Mouse (Mus musculus): ENCODE data around the gene E130309D02Rik. TPM values are rescaled to one million over a fixed set of nuclear protein-coding genes. Genes with fewer than 3 reads are reported as not detected.

Gene E130309D02Rik
- polyA plus RNA-seq, 1 experiment: 17.0 TPM

DNA sequence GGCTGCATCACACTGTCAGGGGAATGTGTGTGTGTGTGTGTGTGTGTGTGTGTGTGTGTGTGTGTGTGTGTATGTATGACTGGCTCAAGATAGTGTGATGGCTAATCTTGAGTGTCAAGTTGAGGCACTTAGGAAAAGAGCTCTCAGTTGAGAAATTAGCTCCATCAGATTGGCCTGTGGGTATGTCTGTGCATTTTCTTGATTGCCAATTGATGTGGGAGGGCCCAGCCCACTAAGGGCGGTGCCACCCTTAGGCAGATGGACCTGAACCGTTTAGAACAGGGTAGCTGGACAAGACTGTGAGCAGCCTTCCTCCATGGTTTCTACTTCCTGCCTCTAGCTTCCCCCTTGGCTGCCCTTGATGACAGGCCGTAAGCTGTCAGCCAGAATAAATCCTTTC is 43.1 kb downstream of the E130309D02Rik start:
- WGBS: 67% methylated on average over 3 of the region's 3 CpGs
- H3K27me3 ChIP-seq (ENCODE audit: control insufficient read depth, insufficient read depth, low read length): no peaks in the 10 kb centered on the region
- H3K4me1 ChIP-seq (ENCODE audit: control insufficient read depth, insufficient read depth, low read length): peaks cover 12% of the 10 kb centered on the region
- H3K4me3 ChIP-seq (replicated peaks; ENCODE audit: insufficient read depth, low read depth, low read length): no peak overlapping the region
- no peak overlapping the region for H3K27ac ChIP-seq (ENCODE audit: insufficient read depth, low read length)
- no peak for TF ChIP-seq POLR2A (IDR thresholded peaks at IDR 0.05; ENCODE audit: borderline replicate concordance, insufficient read depth, low read length)
- no peak for TF ChIP-seq CTCF (IDR thresholded peaks at IDR 0.05; ENCODE audit: borderline replicate concordance, insufficient read depth, low read depth, low read length)
- no peak for DNase-seq

DNA sequence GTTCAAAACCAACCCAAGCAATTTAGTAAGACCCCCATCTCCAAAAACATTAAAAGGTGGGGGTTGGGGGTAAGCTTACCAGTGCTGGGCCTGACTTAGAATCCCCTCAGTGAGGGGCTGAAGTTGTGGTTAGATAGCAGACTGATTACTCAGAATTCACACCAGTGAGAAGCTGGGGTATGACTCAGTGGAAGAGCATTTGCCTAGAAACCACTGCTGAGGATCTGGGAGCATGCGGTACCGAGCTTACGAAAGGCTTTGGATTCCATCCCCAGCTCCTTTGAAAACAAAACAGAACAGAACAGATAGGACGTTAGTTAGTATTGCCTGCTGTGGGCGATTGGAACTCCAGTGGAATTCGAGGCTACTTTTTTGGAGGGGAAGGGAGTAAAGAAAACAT is 43.5 kb downstream of the E130309D02Rik start:
- Histone ChIP-seq H3K27me3 (ENCODE audit: control insufficient read depth, insufficient read depth, low read length) (no peaks in the 10 kb centered on the region), H3K4me3 (replicated peaks; ENCODE audit: insufficient read depth, low read depth, low read length) (no peak overlapping the region), H3K4me1 (ENCODE audit: control insufficient read depth, insufficient read depth, low read length) (peaks cover 16% of the 10 kb centered on the region), H3K27ac (ENCODE audit: insufficient read depth, low read length) (no peak overlapping the region)
- no peak for DNase-seq
- 92% methylated on average over 6 of the region's 6 CpGs for WGBS
- TF ChIP-seq POLR2A (IDR thresholded peaks at IDR 0.05; ENCODE audit: borderline replicate concordance, insufficient read depth, low read length): no peak

DNA sequence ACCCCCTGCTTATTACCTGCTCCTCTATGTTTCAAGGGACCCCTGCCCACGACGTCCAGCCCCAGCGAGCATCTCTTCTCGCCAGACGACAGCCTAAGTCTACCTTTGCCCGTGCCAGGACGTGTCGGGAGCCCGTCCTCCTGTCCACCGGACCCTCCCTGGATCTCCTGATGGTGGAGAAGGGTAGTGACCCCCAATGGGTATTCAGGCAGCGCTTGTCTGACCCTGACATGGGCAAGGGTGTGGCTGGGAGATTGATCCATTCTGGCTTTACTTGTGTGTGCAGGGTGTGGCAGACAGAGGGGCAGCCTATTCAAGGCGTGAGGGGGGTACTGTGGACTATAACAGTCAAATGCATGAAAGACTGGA is 45.0 kb downstream of the E130309D02Rik start:
- Histone ChIP-seq H3K27me3 (ENCODE audit: control insufficient read depth, insufficient read depth, low read length) (no peaks in the 10 kb centered on the region), H3K4me3 (replicated peaks; ENCODE audit: insufficient read depth, low read depth, low read length) (peak overlapping the region; percentile 88), H3K27ac (ENCODE audit: insufficient read depth, low read length) (peak overlapping the region; percentile 77), H3K4me1 (ENCODE audit: control insufficient read depth, insufficient read depth, low read length) (peaks cover 22% of the 10 kb centered on the region)
- DNase-seq: no peak
- TF ChIP-seq CTCF (IDR thresholded peaks at IDR 0.05; ENCODE audit: borderline replicate concordance, insufficient read depth, low read depth, low read length) (no peak), POLR2A (IDR thresholded peaks at IDR 0.05; ENCODE audit: borderline replicate concordance, insufficient read depth, low read length) (no peak)
- WGBS: under 1% methylated on average over 12 of the region's 12 CpGs

DNA sequence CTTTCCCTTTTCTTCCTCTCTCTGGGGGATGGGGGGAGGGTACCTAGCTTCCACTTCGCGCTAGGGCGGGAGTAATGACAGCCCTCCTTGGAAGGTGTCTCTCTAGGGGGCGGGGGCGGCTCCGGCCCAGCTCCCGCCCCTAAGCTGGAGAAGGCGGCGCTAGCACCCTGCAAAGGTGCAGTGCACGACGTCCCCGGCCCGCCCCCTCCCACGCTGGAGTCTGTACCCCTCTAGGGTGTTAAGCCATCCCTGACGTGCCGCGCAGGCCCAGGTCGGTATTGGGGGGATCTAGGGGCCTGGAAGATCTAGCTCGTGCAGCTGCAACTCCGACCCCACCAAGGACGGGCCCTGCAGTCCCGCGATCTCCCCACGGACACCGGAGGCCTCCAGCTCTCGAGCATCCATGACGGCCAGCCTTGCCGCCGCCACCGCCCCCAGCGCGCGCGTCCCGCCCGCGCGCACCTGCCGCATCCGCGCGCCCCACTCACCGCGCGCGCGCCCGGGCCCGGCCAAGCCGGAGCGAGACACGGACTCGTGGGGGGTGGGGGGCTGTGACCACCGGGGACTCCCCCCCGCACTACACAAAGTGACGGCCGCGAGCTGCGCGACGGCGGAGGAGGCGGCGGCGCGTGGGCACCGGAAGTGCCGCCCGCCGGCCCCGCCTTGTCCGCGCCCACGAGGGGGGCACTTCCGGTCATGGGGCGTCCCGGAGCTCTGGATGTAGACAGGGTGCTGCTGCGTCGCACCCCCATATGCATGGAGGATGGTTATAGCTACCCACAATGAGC is 45.6 kb downstream of the E130309D02Rik start, which contains the start of gene Zfp316:
Gene Zfp316 (minus strand): TSS at position 660 of the 788 bp plus-strand sequence.
- WGBS: under 1% methylated on average over 79 of the region's 79 CpGs
- peak; percentile 82 to 84 for DNase-seq
- Histone ChIP-seq H3K27ac (ENCODE audit: insufficient read depth, low read length) (peak within 1 kb of the TSS; percentile 77), H3K4me3 (replicated peaks; ENCODE audit: insufficient read depth, low read depth, low read length) (peak within 1 kb of the TSS; percentile 88), H3K4me1 (ENCODE audit: control insufficient read depth, insufficient read depth, low read length) (peaks cover 27% of the 10 kb centered on the region), H3K27me3 (ENCODE audit: control insufficient read depth, insufficient read depth, low read length) (no peaks in the 10 kb centered on the region)
- no peak for TF ChIP-seq CTCF (IDR thresholded peaks at IDR 0.05; ENCODE audit: borderline replicate concordance, insufficient read depth, low read depth, low read length)
- TF ChIP-seq POLR2A (IDR thresholded peaks at IDR 0.05; ENCODE audit: borderline replicate concordance, insufficient read depth, low read length): peak; percentile 99

DNA sequence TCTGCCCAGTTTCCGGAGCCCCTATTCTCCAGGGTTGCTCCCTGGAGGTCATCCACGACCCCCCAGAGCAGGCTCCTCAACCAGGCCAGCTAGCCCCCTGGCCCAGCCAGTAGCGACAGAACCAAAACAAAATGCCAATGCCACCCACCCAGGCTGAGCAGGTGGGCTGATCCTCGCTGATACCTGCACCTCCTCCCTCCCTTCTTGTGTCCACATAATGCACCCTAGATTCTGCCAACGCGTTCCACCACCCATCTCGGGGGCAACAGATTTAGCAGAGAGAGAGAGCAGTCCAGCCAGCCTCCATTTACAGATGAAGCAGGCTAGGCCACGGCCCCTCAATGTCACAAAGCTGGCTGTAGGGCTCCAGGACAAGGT is 46.2 kb downstream of the E130309D02Rik start:
- peak overlapping the region; percentile 88 for H3K4me3 ChIP-seq (replicated peaks; ENCODE audit: insufficient read depth, low read depth, low read length)
- TF ChIP-seq POLR2A (IDR thresholded peaks at IDR 0.05; ENCODE audit: borderline replicate concordance, insufficient read depth, low read length) (no peak), CTCF (IDR thresholded peaks at IDR 0.05; ENCODE audit: borderline replicate concordance, insufficient read depth, low read depth, low read length) (no peak)
- H3K27me3 ChIP-seq (ENCODE audit: control insufficient read depth, insufficient read depth, low read length): no peaks in the 10 kb centered on the region
- DNase-seq: no peak
- H3K27ac ChIP-seq (ENCODE audit: insufficient read depth, low read length): no peak overlapping the region
- H3K4me1 ChIP-seq (ENCODE audit: control insufficient read depth, insufficient read depth, low read length): peaks cover 31% of the 10 kb centered on the region
- WGBS: 6% methylated on average over 8 of the region's 8 CpGs

DNA sequence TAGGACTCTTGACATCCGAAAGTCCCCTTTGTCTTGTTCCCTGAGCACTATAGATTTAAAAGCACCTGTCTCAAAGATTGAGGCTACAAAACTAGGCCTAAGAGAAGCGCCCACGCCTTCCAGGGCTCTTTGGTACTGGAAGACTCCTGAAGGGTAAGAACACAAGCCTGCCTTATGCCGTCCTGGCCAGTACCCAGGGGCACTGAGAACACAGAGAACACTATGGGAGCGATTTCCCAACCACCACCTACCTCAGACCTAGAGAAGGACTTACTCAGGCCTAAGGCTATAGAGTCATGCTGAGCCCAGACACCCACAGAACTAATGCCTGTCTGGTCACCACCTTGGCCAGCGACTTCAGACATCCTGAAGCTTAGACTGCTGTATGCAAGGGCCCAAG is 48.4 kb downstream of the E130309D02Rik start:
- H3K27ac ChIP-seq (ENCODE audit: insufficient read depth, low read length): no peak overlapping the region
- TF ChIP-seq POLR2A (IDR thresholded peaks at IDR 0.05; ENCODE audit: borderline replicate concordance, insufficient read depth, low read length) (no peak), CTCF (IDR thresholded peaks at IDR 0.05; ENCODE audit: borderline replicate concordance, insufficient read depth, low read depth, low read length) (no peak)
- H3K4me3 ChIP-seq (replicated peaks; ENCODE audit: insufficient read depth, low read depth, low read length): no peak overlapping the region
- WGBS: 59% methylated on average over 6 of the region's 6 CpGs
- DNase-seq: no peak
- no peaks in the 10 kb centered on the region for H3K27me3 ChIP-seq (ENCODE audit: control insufficient read depth, insufficient read depth, low read length)
- H3K4me1 ChIP-seq (ENCODE audit: control insufficient read depth, insufficient read depth, low read length): peaks cover 31% of the 10 kb centered on the region

DNA sequence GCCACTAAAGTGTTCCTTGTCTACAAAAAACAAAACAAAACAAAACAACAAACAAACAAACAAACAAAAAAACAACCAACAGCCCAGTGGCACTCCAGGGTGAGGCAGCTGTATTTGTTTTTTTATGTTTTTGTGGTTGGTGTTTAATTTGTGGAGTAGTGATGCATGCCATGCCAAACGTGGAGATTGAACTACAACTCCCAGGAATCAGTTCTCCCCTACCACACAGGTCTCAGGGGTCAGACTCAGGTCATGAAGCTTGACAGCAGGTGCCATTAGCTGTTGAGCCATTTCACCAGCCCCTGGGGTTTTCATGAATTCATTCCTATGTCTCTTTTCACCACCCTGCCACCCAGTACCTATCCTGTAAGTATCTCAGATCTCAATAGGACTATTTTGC is 49.8 kb downstream of the E130309D02Rik start:
- TF ChIP-seq POLR2A (IDR thresholded peaks at IDR 0.05; ENCODE audit: borderline replicate concordance, insufficient read depth, low read length): no peak
- no peak for TF ChIP-seq CTCF (IDR thresholded peaks at IDR 0.05; ENCODE audit: borderline replicate concordance, insufficient read depth, low read depth, low read length)
- DNase-seq: no peak
- H3K27ac ChIP-seq (ENCODE audit: insufficient read depth, low read length): no peak overlapping the region
- peaks cover 26% of the 10 kb centered on the region for H3K4me1 ChIP-seq (ENCODE audit: control insufficient read depth, insufficient read depth, low read length)
- H3K4me3 ChIP-seq (replicated peaks; ENCODE audit: insufficient read depth, low read depth, low read length): no peak overlapping the region
- no peaks in the 10 kb centered on the region for H3K27me3 ChIP-seq (ENCODE audit: control insufficient read depth, insufficient read depth, low read length)
- WGBS: 40% methylated on average over 1 of the region's 1 CpGs

DNA sequence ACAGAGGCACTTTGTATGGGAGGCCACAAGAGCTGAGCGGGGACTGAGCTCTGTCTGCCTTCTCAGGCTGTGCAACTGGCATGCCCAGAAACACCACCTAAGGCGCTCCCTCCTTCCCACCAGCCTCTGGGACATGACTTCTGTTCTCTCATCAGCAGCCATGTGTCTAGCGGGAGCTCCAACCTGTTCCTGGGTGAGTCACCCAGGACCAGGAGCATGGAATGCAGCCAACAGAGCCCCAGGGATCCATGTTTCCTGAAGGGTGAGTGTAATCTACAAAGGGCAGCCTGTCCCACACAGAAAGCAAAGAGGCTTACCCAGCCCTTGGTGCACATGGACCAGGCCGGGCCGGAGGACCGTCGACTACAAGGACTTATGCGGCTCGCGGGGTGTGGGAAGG is 50.5 kb downstream of the E130309D02Rik start:
- Histone ChIP-seq H3K4me1 (ENCODE audit: control insufficient read depth, insufficient read depth, low read length) (peaks cover 26% of the 10 kb centered on the region), H3K27me3 (ENCODE audit: control insufficient read depth, insufficient read depth, low read length) (no peaks in the 10 kb centered on the region), H3K27ac (ENCODE audit: insufficient read depth, low read length) (no peak overlapping the region), H3K4me3 (replicated peaks; ENCODE audit: insufficient read depth, low read depth, low read length) (no peak overlapping the region)
- DNase-seq: peak; percentile 39 to 55
- WGBS: 72% methylated on average over 10 of the region's 10 CpGs
- no peak for TF ChIP-seq POLR2A (IDR thresholded peaks at IDR 0.05; ENCODE audit: borderline replicate concordance, insufficient read depth, low read length)
- TF ChIP-seq CTCF (IDR thresholded peaks at IDR 0.05; ENCODE audit: borderline replicate concordance, insufficient read depth, low read depth, low read length): no peak

Measured in cerebellum, adult 2 months (tissue).